Mouse (Mus musculus): ENCODE data around the gene Ajap1. TPM values are rescaled to one million over a fixed set of nuclear protein-coding genes. Genes with fewer than 3 reads are reported as not detected.
A peak's percentile ranks its signal among the peaks of the same experiment; 100 is the strongest.

Ajap1 gene
- polyA plus RNA-seq, 1 experiment from 2014 or later, result 0.49 TPM

DNA sequence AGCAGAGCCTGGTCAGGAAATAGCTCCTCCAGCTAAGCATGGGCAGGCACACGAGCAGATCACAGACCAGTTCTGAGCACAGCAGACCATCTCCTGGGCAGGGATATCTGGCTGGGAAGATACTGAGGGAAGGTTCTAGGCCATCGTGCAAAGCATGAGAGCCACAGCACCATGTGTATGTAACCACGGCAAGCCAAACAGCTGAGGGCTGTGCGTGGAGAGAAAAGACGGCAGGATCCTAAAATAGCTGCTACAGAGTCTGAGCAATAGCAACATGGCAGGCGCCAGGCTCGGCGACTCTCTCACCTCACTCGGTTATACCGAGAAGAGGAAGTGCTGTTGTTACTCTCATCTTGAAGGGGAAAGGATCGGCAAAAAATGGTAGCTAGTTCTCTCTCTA, 42.7 kb downstream of the Ajap1 start:
- 51% methylated on average over 11 of the region's 11 CpGs for WGBS (ENCODE audit: insufficient replicate concordance)

DNA sequence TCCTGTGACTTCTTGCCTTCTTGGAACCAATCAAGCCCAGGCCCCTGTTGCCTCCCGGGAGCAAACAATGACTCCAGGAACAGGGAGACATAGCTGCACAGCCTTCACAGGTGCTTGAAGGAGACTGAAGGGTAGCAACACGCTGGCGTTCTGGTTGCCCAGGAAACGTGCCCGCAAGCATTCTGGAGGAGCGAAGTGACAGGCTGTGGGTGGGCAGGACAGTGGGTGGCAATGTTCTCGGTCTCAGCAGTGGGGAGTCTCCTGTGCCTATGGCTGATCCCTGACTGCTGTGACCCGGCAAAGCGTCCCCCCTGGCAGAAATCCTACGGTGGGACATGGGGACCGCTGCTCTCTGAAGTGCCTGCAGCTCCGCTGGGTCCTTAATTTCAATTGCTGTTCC, 43.6 kb downstream of the Ajap1 start:
- H3K27me3 ChIP-seq (replicated peaks), result no peaks in the 10 kb centered on the region
- H3K4me3 ChIP-seq, result no peak overlapping the region
- no peaks in the 10 kb centered on the region for H3K4me1 ChIP-seq
- 64% methylated on average over 12 of the region's 12 CpGs for WGBS (ENCODE audit: insufficient replicate concordance)
- H3K9ac ChIP-seq, result no peak overlapping the region
- H3K9me3 ChIP-seq (replicated peaks), result no peaks in the 10 kb centered on the region; the same call in 1 of the 2 replicates
- no peaks in the 10 kb centered on the region for H3K36me3 ChIP-seq
- no peak for ATAC-seq
- H3K27ac ChIP-seq, result no peak overlapping the region
- H3K4me2 ChIP-seq, result no peak overlapping the region

More for the DNA sequence above, 42.7 kb downstream of the Ajap1 start:
- H3K9me3 ChIP-seq (replicated peaks), result no peaks in the 10 kb centered on the region; the same call in 1 of the 2 replicates
- H3K4me1 ChIP-seq, result no peaks in the 10 kb centered on the region
- H3K27me3 ChIP-seq (replicated peaks), result no peaks in the 10 kb centered on the region
- H3K4me3 ChIP-seq, result no peak overlapping the region
- H3K4me2 ChIP-seq, result no peak overlapping the region
- H3K36me3 ChIP-seq, result no peaks in the 10 kb centered on the region
- H3K27ac ChIP-seq, result no peak overlapping the region
- ATAC-seq, result no peak
- no peak overlapping the region for H3K9ac ChIP-seq

DNA sequence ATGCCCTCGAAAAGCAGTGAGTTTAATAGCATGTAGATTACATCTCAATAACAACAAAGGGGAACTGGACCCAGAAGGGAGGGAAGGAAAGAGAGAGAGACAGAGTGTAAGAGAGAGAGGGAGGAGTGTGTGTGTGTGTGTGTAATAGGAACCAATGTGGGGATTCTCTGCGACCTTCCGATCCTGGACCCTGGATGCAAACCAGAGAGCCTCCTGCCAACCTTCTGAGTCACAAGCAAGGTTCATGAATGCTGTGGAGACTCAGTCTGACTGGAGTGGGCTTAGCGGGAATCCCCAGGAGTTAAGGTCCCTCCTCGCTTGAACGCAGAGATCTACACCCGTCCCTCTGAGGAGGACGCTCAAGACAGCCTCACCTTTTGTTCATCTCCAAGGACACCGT, 45.4 kb downstream of the Ajap1 start:
- H3K9ac ChIP-seq, result no peak overlapping the region
- H3K27ac ChIP-seq, result no peak overlapping the region
- H3K9me3 ChIP-seq (replicated peaks), result no peaks in the 10 kb centered on the region; the same call in 1 of the 2 replicates
- H3K4me3 ChIP-seq, result no peak overlapping the region
- 67% methylated on average over 9 of the region's 9 CpGs for WGBS (ENCODE audit: insufficient replicate concordance)
- no peaks in the 10 kb centered on the region for H3K27me3 ChIP-seq (replicated peaks)
- H3K4me1 ChIP-seq, result no peaks in the 10 kb centered on the region
- ATAC-seq, result no peak
- no peak overlapping the region for H3K4me2 ChIP-seq
- H3K36me3 ChIP-seq, result no peaks in the 10 kb centered on the region

DNA sequence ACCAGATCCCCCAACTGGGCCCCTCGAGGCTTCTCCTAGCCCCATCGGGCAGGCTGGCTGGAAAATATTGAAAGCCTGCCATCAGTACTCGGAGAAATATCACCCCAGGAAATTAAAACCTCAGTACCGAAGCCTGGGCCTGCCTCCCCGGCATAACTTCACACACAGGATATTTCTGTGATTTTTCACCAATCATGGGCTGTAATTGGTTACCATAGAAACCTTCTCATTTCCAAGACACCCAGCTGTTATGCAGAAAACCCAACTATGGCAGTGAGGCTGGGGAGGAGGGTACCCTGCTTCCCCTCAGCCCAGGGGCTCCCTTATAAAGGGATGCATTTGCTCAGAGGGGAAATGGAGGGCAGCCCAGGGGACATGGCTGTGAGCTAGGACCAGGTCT, 46.7 kb downstream of the Ajap1 start:
- WGBS (ENCODE audit: insufficient replicate concordance), result 61% methylated on average over 5 of the region's 5 CpGs
- Histone ChIP-seq H3K27ac (no peak overlapping the region), H3K4me2 (no peak overlapping the region), H3K9me3 (replicated peaks) (no peaks in the 10 kb centered on the region; the same call in 1 of the 2 replicates), H3K36me3 (no peaks in the 10 kb centered on the region), H3K4me3 (no peak overlapping the region), H3K4me1 (no peaks in the 10 kb centered on the region), H3K9ac (no peak overlapping the region), H3K27me3 (replicated peaks) (no peaks in the 10 kb centered on the region)
- no peak for ATAC-seq

DNA sequence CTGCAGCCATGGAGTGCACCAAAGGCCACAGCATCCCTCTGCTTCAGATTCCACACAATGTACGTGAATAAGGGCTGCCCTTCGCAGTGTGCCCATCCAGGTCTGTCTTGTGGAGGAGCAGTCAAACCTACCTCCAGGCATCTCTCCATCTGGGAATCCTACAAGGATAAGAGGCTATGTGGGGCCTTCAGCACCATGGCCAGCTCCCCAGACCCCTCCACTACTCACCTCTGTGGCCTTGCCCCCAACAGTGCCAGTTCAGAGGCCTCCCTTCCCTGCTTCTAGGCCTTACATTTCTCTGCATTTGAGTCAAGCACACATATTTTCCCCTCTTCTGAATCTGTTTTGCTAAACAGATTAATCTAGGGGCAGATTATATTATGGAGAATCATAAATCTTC, 52.6 kb downstream of the Ajap1 start:
- no peaks in the 10 kb centered on the region for H3K27me3 ChIP-seq (replicated peaks)
- no peak for ATAC-seq
- H3K4me1 ChIP-seq, result no peaks in the 10 kb centered on the region
- 59% methylated on average over 2 of the region's 2 CpGs for WGBS (ENCODE audit: insufficient replicate concordance)
- no peak overlapping the region for H3K9ac ChIP-seq
- H3K36me3 ChIP-seq, result no peaks in the 10 kb centered on the region
- H3K4me3 ChIP-seq, result no peak overlapping the region
- no peak overlapping the region for H3K27ac ChIP-seq
- peaks cover 11% of the 10 kb centered on the region; the same call in 1 of the 2 replicates for H3K9me3 ChIP-seq (replicated peaks)
- no peak overlapping the region for H3K4me2 ChIP-seq

DNA sequence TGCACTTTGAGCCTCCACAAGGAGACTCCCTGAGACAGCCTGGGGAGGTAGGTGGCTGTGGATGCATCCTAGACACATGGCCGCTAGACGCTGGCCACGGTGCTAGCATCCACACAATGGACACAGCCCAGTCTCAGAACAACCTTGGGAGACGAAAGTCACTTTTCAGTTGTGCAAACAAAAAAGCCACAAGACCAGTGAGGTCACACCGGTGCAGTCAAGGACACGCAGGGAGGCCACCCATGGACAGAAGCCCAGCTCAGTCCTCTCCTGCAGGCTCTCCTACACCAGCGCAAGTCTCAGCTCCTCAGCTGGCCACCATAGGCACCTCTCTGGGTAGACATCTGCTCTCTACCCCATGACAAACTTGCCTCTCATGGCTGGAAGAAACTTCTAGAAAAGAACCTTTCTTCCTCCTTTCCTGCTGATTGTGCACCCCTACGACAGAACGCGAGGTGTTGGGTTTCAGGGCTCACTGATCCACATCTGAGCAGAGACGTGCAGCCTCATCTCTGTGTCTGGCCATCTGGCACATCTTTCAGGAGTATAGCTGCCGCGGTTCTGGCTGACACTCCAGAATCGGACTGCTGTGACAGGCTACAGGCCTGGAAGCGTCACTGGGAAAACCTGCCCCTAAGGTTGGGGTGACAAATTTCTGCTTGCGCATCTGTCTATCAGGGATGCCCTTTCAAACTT, 56.5 kb downstream of the Ajap1 start:
- H3K4me2 ChIP-seq, result no peak overlapping the region
- ATAC-seq, result no peak
- H3K9ac ChIP-seq, result no peak overlapping the region
- H3K27me3 ChIP-seq (replicated peaks), result no peaks in the 10 kb centered on the region
- WGBS (ENCODE audit: insufficient replicate concordance), result 76% methylated on average over 16 of the region's 16 CpGs
- H3K27ac ChIP-seq, result no peak overlapping the region
- no peaks in the 10 kb centered on the region for H3K36me3 ChIP-seq
- peaks cover 11% of the 10 kb centered on the region; the same call in 1 of the 2 replicates for H3K9me3 ChIP-seq (replicated peaks)
- no peak overlapping the region for H3K4me3 ChIP-seq
- H3K4me1 ChIP-seq, result no peaks in the 10 kb centered on the region

DNA sequence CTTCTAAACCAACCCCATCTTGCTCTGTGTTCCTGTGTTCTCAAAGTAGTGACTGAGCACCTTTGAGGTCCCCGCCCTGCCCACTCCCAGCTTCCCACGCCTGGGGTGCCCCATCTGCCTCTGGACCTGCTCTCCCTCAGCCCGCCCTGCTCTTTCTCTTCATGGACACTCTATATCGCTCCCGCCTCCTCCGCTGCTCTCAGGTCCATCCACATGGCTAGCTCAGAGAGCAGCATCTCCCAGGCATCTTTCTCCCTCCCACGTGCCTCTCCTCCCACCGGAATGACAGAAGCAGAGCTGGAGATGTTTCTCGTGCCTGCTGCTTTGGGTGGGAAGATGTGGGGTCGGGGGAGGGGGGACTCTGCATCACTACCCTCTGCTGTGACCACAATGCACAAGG, 58.3 kb downstream of the Ajap1 start:
- Histone ChIP-seq H3K36me3 (no peaks in the 10 kb centered on the region), H3K27me3 (replicated peaks) (no peaks in the 10 kb centered on the region), H3K4me2 (no peak overlapping the region), H3K4me1 (no peaks in the 10 kb centered on the region), H3K9me3 (replicated peaks) (peaks cover 3% of the 10 kb centered on the region; the same call in 1 of the 2 replicates), H3K27ac (no peak overlapping the region), H3K4me3 (no peak overlapping the region), H3K9ac (no peak overlapping the region)
- 65% methylated on average over 10 of the region's 10 CpGs for WGBS (ENCODE audit: insufficient replicate concordance)
- ATAC-seq, result no peak

DNA sequence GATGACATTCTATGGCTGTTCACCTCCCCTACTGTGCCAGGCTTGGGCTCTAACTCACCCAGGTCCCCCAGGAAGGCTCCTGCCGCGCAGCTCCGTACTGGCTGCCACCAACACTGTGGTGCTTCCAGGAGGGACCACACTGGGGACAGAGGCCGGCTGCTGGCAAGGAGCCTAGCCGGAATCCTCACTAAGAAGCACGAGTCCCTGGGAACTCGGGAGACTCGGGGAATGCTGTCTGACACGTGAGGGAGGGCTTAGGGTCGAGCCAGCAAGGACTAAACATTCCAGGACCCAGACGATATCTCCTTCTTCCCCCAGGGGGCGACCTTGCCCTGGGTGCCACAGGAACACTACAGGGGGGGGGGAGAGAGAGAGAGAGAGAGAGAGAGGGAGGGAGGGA, 64.7 kb downstream of the Ajap1 start:
- ATAC-seq, result 0 out of 2 replicates have a peak, but pooled peaks have one; percentile 8
- Histone ChIP-seq H3K27me3 (replicated peaks) (peaks cover 22% of the 10 kb centered on the region), H3K4me2 (peak overlapping the region; percentile 47), H3K4me3 (no peak overlapping the region), H3K27ac (no peak overlapping the region), H3K9me3 (replicated peaks) (no peaks in the 10 kb centered on the region), H3K9ac (no peak overlapping the region), H3K4me1 (peaks cover 8% of the 10 kb centered on the region; the same call in 1 of the 2 replicates), H3K36me3 (no peaks in the 10 kb centered on the region)
- 6% methylated on average over 11 of the region's 12 CpGs for WGBS (ENCODE audit: insufficient replicate concordance)

DNA sequence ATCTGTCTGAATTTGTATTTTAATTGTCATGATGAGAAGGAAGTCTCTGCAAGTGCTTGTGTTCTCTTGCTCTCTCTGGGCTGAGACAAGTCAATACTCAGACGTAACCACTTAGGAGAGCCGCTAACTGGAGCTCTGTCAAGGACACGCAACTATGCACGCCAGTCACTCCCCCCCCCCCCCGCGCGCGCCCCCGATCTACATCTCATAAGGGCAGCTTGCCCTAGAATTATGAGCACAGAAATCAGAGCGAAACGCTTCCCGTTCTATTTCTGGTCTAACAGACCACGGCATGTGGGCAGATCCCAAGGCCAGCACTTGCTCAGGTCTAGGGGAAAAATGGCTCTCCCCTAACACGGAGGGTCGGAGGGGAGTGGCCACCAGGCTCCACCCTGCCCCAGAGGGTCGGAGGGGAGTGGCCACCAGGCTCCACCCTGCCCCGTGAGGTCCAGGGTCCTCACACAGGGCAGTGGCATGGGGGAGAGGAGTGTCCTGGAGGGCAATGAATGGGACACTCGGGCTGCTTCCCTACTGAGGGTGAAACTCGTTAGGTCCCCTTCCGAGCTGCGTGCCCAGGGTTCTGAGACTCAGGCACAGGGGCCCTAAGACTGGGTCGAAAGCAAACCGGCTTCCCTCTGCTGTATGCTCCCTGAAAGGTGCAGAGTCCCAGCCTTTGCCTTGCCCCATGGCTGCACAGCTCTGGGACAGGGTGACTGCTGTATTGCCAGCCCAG, 65.3 kb downstream of the Ajap1 start:
- H3K27me3 ChIP-seq (replicated peaks), result peaks cover 22% of the 10 kb centered on the region
- H3K36me3 ChIP-seq, result no peaks in the 10 kb centered on the region
- H3K27ac ChIP-seq, result no peak overlapping the region
- peak overlapping the region; percentile 13; the same call in 1 of the 2 replicates for H3K4me3 ChIP-seq
- WGBS (ENCODE audit: insufficient replicate concordance), result 6% methylated on average over 23 of the region's 23 CpGs
- no peak overlapping the region for H3K9ac ChIP-seq
- peak overlapping the region; percentile 47 for H3K4me2 ChIP-seq
- H3K4me1 ChIP-seq, result peaks cover 8% of the 10 kb centered on the region; the same call in 1 of the 2 replicates
- ATAC-seq, result peak; percentile 36
- H3K9me3 ChIP-seq (replicated peaks), result no peaks in the 10 kb centered on the region

DNA sequence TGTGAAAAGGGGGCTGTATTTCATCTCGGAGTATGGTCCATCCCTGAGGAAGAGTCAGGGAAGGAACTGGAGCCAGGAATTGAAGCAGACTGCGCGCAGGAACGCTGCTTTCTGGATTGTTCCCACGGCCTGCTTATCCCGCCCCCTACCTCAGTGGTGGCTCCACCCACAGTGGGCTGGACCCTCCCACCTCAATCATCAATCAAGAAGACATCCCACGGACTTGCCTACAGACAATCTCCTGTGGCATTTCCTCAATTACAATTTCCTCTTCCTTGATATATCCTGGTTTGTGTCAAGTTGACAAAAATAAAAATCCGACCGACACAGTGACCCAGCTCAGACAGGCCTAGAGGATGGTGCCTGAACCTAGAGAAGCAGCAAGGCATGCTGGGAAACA, 66.5 kb downstream of the Ajap1 start:
- no peak for ATAC-seq
- WGBS (ENCODE audit: insufficient replicate concordance), result 31% methylated on average over 9 of the region's 9 CpGs
- Histone ChIP-seq H3K4me3 (no peak overlapping the region), H3K9me3 (replicated peaks) (no peaks in the 10 kb centered on the region), H3K4me2 (no peak overlapping the region), H3K27me3 (replicated peaks) (peaks cover 22% of the 10 kb centered on the region), H3K4me1 (peaks cover 8% of the 10 kb centered on the region; the same call in 1 of the 2 replicates), H3K36me3 (no peaks in the 10 kb centered on the region), H3K27ac (no peak overlapping the region), H3K9ac (no peak overlapping the region)

DNA sequence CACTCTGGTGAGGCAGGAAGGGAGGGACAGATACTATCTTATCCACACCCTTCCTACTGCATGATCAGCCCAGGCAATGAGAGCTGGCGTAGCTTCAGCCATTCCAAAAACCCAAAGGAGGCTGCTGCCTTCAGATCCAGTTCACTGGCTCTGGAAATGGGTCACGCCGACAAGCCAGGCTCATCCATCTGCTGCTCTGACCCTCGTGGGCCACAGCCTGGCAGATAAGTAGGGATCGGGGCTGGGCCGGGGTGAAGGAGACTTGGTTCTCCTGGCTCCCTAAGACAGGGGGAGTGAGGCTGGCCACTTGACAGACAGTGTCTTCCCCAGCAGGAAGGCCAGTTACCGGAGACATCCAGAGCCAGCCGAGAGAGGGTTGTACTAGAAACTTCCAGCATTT, 84.2 kb downstream of the Ajap1 start:
- Histone ChIP-seq H3K36me3 (no peaks in the 10 kb centered on the region), H3K4me1 (no peaks in the 10 kb centered on the region), H3K4me3 (no peak overlapping the region), H3K27me3 (replicated peaks) (no peaks in the 10 kb centered on the region), H3K27ac (no peak overlapping the region), H3K9ac (no peak overlapping the region), H3K9me3 (replicated peaks) (peaks cover 21% of the 10 kb centered on the region), H3K4me2 (no peak overlapping the region)
- no peak for ATAC-seq
- 64% methylated on average over 8 of the region's 8 CpGs for WGBS (ENCODE audit: insufficient replicate concordance)

DNA sequence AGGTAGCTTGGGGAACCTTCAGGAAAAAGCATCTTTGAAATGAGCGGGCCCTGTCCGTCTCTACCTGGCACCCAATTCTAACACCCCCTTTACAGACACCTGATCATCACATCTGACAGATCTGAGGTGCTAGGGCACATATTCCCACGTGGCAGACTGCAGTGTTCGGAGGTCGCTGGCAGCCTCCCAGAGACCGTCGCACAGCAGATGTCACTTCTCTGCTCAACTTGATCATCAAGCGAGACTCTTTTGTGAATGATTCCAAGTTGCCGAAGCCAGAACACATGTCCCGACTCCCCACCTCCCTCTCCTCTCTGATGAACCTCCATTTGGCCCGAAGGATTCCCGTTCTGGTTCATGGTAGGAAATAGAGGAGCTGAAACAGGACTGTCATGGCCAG, 95.1 kb downstream of the Ajap1 start:
- no peak overlapping the region for H3K4me2 ChIP-seq
- H3K4me1 ChIP-seq, result no peaks in the 10 kb centered on the region
- H3K27ac ChIP-seq, result no peak overlapping the region
- H3K4me3 ChIP-seq, result no peak overlapping the region
- H3K9ac ChIP-seq, result no peak overlapping the region
- H3K9me3 ChIP-seq (replicated peaks), result 0 out of 2 replicates have a peak, but pooled peaks cover 9% of the 10 kb centered on the region
- no peak for ATAC-seq
- H3K27me3 ChIP-seq (replicated peaks), result no peaks in the 10 kb centered on the region
- 74% methylated on average over 12 of the region's 12 CpGs for WGBS (ENCODE audit: insufficient replicate concordance)
- H3K36me3 ChIP-seq, result no peaks in the 10 kb centered on the region

Measured in liver, embryonic 12.5 days (tissue).